Mouse (Mus musculus): ENCODE measurements around the gene Ice2.

DNA sequence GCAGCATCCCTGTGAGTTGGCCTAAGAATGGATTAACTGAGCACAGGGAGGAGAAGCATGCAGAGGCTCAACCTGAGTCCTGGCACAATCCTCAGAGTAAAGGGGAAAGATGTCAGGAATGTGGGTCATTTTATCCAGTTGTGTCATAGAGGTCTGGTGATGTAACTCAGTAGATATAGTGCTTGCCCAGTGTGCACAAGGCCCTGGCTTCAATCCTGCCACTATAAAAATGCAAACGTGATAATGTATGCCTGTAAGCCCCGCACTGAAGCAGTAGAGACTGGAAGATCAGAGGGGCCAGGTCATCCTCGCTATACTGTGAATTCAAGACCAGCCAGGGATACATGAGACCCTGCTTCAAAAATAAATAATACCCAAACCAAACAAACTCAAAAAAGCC is 51.1 kb downstream of the Ice2 start:
- TF ChIP-seq MAFK (IDR thresholded peaks at IDR 0.05; ENCODE audit: insufficient read depth, low read depth, low read length) (no peak), CHD2 (IDR thresholded peaks at IDR 0.05; ENCODE audit: low read depth, low read length) (no peak)
